Mouse (Mus musculus): ENCODE measurements around the gene Dpagt1.

Dpagt1 gene

GRCm38 (mm10) chr9:44378153-44378730 lies 52.4 kb downstream of the Dpagt1 start:
- DNase-seq (ENCODE audit: low spot score in 2 of 2), result no peak

GRCm38 (mm10) chr9:44379054-44379834 lies 53.4 kb downstream of the Dpagt1 start, which contains the start of gene Hyou1:
TSS of gene Hyou1 (plus strand) at chr9:44379490.
- DNase-seq (ENCODE audit: low spot score in 2 of 2), result peak; percentile 99

DNA sequence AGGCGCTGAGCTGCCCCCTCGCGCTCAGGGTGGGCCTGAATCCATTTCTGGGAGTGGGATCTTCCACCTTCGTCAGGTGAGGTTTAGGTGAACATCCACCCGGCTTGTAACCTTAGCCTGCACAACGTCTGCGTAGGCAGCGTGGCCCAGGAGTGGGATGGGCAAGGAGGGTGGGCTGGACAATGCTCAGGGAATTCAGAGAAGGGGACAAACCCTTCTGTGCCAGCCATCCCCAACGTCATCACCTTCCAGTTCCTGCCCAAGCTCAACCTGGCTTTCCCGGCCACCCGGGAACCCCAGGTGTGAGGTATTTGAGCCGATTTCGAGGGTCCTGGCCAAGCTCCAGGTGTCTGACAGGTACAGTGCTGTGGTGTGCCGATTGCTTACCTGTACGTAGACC lies 54.0 kb downstream of the Dpagt1 start:
- no peak for DNase-seq (ENCODE audit: low spot score in 2 of 2)

Data from heart, adult 9 months (tissue).